Mouse (Mus musculus): ENCODE results near the gene Prkce.

Gene Prkce

DNA sequence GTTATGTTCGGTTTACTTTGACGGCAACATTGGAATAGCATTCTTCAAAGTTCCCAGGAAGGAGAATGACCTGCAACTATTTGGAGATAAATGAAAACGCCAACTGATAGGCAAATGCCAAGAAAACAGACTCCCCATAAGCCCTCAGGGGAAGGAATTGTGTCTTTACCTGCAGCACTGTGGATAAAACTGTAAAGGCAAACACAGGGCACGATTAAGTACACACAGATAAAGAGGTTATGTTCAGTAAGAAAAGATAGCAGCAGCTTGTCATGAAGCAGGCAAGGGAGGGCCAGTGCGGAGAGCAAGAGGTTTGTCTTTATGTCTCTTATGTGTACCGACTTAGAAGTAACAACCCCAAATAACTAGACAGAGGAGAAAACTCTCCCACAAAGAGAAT is 326.9 kb downstream of the Prkce start:
- DNase-seq = no peak

DNA sequence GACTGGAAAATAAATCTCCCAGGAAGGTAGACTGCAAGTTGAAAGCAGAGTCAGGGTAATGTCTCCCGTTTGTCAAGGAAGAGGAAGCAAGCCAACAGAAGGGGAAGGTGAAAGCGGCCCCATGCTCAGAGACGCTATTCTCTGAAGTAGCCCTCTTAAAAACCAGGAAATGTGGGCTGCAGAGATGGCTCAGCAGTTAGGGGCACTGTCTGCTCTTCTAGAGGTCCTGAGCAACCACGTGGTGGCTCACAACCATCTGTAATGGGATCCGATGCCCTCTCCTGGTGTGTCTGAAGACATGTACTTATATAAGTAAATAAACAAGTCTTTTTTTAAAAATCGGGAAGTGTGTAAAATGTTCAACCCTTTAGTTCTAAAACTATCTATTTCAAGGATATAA is 327.3 kb downstream of the Prkce start:
- DNase-seq = no peak

DNA sequence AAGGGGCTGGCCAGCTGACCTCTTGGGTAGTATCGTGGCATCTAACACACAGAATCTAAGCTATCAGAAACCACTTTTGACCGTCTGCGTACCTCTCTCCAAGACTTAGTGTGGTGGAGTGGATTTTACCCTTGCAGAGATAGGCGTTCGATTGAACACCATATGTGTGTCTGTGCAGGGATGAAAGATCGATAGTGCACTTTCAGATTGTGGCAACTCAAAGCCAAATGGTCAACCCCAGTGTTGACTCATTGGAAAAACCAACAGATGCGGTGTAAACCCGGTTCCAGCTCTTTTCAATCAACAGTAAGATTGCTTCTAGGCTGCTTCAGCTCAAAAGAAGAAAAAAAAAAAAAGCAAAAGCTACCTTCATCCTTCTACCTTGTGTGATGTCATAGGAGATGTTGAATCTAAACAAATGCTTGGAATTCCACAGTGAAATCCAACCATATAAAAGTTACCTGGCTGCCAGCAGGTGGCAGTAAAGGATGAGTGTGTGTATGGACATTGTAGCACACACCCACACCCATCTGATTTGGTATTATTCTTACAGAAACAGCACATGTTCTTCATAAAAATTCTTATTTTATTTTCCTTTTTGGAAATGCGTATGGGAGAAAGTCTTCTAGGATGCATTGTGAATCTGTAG is 328.7 kb downstream of the Prkce start:
- DNase-seq = peak; percentile 48 to 66

DNA sequence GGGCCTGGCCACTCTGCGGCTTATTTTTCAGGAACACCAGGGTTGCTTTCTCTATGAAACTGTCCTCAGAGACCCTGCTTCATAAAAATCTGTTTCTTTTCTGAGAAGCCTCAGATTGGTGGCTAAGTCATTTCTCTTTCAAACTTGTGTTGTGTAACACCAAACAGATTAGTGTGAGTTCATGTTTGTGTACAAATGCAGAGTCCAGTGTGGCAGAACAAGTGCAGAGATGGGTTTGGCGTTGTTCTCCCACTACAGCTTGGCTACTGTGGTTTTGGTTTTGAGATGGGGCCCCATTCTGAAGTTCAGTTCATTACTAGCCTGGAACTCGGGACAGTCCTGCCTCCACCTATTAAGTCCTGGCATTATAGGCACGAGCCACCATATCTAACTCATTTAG is 329.7 kb downstream of the Prkce start:
- DNase-seq = no peak

DNA sequence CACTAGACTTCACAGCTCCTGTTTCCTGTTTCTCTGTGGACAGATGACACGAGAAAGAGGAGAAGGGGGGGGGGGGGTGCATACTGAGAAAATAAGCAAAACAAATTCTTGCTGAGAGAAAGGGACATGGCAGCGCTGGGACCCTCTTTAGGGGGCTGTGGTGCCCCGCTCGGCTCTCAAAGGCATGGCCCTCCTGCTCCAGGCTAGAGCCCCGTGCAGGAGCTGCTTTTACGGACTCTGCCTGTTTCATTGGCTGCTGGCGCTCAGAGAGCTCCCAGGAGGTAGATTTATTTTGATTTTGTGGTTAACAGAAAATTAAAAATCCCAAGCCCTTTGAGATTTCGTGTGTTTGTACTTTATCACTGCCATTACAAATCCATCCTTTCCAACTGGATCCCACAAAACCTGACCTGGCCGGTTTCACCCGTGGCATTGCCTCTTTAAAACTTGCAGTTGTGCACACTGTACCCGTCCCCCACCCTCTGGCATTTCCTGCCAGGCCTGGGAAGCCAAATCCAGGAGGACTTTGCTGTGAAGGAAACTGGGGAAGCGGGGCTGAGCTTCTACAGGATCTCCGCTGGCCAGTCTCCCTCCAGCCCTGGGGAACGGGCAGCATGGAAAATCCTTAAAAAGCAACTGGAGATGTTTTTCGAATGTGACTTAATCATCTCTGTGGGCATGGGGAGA is 331.9 kb downstream of the Prkce start:
- no peak for DNase-seq

DNA sequence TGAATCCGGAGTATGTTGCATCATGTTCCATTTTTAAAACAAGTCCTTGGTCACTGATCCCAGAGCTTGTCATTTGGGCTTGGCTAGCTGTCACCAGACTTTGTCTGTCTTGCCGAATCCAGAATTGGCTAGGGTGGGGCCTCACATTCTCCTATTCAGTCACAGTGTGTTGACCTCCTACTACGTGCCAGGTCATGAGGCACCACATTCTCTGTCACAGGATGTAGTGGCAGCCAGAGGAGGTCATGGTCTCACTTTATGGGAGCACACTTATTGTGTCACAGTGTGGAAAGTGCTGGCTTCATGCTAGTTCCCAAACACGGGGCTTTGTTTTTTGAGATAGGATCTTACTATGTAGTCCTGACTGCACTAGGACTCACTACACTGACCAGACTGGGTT is 333.8 kb downstream of the Prkce start:
- no peak for DNase-seq

DNA sequence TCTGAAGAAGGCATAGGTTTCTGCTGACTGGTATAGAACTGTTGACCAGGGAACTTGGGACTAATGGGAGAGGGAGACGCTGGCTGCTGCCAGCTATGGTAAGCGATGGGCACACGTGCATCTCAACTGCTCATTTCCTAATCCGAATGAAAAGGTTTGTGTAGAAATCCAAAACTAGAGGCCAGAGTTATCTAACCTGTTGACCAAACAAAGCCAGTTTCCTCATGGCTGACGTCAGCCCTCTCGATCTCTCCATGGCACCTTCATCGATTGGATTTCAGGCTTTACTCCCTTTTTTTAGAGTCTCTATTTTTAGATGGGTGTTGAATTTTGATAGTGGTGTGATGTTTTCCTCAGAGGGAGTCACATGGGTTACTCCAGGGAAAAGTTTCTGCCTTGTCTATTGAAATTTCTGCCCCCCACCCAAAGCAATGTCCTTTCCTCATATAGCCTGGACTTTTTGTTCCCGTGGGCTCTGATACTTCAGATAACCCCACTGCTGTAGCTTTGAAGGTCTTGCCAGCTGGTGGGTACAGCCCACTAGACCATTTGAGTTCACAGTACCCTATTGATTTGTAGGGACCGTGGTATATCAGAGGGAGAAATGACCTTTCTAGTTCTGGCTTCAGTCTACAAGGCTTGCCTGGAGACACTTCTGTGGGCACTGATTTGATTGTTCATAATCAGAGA is 335.8 kb downstream of the Prkce start:
- DNase-seq = no peak

DNA sequence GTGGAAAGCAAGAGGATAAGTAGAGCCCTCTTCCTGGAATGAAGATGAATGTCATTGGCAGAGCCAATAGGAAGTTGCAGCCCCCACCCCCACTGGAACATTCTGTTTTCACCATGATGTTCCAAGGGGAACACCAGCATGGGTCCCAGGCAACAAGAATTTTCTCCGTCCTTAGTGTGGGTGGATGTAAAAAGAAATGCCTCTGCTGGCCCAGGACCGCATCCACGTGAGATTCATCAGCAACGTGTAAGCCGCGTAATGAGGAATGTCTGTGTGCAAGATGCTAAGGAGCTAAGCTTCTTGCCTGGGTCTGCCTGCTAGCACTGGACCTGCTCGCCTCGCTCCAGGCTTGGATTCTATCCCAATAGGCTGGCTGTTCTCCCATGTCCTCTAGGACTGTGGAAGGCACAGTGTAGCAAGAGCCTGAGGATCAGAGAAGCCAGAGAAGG is 337.6 kb downstream of the Prkce start, which contains the start of gene Gm10309:
Gene Gm10309 (minus strand): TSS at position 50 of the 449 bp plus-strand sequence.
- peak; percentile 84 to 91 for DNase-seq

DNA sequence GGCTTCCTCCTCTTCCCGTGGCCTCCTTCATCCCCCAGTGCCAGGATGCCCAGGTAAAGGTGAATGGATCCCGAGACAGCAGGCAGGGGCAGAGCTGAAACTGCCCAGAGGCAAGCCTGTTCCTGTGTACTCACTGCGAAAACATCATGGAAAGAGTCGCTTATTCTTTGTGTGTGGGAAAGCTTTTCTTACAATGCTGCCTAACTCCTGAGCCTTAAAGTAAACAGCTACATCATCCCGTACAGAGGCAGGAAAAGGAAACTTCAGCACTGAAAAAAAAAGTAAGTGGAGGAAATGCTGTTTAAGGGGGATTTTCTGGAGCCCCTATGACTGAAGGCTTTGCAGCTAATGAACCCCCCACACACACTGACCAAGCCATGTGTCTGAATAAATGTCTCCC is 339.3 kb downstream of the Prkce start:
- DNase-seq = no peak

DNA sequence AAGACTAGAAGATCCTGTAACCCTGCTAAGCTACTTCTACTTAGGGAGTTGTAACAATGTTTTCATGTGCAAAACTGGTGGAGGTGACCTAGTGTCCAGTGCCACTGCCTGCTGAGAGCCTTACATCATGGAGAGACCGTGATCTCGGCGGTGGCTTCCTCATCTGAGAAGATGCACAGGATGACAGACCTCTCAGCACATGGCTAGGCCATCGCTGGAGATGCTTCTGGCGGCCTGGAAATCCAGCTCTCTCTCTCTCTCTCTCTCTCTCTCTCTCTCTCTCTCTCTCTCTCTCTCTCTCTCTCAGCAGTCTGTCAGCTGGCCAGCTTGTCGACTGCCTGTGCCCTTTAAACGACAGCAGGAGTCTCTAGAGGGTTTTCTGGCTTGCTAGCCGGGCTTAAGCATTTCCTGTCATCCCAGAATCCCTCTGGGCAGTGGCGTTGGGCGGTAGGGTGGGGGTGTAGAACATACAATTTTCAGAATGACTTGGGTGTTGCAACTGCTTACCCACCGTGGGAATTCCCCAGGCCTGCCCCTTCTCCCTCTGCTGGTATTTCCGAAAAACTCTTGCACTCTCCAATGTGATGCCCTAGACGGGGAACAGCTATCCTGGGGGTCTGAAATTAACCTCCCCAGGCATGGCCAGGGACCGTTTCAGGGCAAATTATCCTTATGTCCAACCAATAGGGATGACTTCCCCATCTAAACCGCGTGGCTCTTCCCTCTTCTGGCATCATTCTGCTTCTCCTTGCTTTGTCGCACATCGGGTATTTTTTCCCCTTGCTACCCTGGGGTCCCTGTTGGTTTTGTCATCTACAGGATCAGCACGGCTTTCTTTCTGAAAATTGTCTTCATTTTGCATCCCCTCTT is 340.0 kb downstream of the Prkce start:
- DNase-seq = peak; percentile 21 to 22

DNA sequence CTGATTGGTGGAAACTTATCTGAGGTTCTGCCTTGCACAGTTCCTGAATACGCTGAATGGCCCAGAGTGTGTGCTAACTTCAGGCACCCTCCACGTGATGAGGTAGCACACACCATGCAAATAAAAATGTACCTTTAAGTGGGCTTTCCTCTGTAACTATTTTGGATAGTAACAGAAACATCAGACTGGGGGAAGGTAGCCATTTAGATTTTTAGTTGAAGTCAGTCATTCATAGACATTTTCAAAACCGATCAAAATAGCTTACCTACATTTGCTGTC is 340.6 kb downstream of the Prkce start:
- no peak for DNase-seq

DNA sequence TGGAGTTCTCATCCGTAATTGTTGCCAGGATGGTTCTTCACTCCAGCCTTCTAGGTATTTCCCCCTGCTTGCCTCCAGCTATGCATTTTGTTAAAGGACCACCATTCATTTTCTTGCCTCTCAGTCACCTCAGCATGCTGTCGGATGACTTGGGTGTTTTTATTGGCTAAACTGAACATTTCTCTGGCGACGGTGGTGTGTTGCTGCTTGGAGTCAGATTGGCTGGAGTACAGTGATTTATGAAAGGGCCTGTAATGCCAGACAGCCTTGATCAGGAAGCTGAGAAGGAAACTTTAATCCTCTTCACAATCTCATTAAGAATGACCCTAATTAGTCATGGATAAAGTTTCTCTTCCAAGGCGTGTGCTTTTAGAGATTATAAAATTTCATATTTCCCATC is 342.3 kb downstream of the Prkce start:
- DNase-seq = no peak

DNA sequence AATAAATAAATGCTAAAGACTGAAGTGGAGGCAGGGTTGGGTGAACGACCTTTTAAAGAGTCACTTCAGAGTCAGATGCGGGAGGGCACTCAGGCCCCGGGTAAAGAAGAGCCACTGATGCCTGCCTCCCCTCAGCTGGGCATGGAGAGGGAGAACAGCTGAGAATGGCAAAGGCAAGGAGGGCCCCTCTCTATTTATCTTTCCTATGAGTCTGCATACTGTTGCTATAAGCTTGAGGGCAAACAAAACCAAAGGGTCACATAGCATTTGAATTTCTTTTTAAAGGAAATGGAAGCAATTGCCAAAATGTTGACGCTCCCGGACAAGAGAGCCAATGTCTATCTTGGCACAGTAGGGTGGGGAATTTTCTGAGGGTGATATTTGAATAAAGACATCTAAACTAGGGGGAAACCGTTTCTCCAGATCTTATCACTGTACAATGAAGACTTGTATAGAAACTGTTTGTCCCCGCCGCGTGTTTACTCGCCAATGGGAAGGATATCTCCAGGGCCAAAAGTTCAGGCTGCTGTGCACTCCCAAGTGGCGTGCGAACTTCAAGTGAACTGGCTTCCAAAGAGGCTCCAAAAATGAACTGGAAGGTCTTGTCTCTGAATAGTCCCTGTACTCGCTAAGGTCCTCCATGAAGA is 347.5 kb downstream of the Prkce start:
- DNase-seq = no peak

DNA sequence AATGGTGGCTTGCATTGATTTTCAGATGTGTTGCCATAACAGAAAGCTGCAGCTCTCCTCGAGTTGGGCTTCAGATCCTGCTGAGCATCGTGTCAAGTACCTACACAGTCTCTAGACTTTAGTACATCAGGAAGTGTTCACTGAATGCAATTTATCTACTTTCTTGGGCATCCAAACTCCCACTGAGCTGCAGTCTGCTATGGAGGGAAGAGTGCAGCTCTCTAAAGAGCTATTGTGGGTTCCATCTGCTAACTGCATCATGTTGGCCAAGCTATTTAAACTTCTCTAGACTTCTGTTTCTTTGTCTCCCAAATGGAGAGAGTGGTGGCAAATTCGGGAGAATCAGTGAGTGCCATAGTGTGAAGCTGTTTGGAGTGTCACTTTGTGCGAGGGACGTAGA is 349.0 kb downstream of the Prkce start:
- peak; percentile 41 to 58 for DNase-seq

DNA sequence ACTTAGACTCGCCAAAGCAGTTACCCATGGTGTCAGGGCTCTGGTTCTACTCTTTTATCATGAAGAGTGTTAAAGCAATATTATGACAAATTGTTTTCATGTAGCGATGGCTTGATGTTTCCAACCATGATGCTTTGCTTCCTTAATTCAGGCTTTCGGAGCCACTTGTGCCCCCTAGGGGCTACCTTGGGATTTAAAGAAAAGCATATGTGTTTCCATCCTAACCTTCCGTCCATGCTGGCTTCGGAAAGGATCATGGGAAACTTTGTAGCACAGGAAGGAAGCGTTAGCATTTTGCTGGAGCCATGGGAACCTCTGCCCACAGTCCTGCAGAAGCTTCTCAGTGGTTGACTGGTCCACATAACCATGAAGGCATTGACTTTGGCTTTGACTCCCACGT is 351.0 kb downstream of the Prkce start:
- DNase-seq = no peak

DNA sequence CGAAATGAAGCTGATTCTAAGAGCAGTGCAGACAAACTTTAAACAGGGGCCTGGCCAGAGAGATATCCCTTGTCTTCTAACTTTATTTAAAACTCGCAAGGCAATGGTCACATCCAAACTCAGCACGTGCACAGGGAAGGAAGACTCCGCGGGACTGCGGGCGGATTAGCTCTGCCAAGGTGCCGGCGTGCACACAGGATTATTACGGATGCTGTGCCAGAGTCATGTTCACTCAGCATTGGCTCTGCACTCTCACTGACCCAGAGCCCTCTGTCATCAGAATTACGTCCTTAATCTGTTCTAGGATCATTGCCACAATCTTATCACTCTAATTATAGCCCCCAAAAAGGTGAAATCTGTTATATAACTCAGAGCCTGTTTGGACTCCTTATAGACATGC is 353.7 kb downstream of the Prkce start:
- peak; percentile 43 to 49 for DNase-seq

DNA sequence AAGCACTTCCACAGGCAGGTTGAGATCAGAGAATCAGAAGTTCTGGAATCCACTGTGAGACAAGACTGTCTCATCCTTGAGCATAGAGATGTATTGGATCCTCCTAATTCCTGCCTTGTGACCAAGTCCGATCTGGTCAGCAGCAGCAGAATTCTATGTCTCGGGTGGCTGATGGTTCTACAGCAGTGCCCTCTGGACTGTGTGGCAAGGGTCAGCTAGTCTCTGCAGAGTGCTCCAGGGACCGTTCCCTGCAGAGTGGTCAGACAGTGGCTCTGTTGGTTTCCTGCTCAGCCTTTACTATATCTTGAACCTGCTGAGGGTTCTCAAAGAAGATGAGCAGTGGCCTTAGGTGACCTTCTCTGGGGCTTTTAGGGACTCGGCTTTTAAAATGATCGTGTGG is 355.1 kb downstream of the Prkce start:
- DNase-seq = no peak

DNA sequence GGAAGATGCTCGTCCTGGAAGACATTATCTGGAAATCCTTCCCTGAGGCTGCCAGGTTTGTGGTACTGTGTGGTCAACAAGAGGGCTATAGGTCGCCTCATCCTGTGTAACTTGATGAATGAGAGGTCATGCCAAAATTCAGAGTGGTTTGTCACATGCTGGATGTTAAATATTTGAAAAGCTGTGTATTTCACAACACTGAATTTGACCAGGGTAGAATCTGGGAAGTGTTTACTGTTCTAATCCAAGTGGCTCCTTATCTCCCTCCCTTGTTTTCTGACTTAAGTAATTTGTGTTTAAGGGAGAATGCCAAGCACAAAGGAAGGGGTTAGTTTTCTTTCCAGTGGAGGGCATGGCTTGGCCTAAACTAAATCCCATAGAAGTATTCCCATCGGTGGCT is 355.8 kb downstream of the Prkce start:
- DNase-seq = no peak

DNA sequence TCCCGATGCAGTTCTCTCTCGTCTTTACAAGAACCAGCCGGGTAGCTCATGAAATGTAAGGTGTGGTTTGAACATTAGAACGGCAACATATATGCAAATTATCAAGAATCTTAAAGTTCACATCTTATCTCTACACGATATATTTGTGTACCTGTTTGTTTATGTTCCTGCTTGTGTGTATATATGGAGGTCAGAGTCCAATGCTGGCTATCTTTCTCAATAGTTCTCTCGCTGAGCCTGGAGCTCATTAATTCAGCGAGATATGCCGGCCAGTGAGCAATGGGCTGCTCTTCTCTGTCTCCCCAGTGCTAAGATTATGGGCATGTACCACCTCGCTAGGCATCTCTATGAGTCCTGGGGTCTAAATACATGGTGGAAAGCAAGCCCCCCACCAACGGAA is 356.3 kb downstream of the Prkce start:
- DNase-seq = no peak

DNA sequence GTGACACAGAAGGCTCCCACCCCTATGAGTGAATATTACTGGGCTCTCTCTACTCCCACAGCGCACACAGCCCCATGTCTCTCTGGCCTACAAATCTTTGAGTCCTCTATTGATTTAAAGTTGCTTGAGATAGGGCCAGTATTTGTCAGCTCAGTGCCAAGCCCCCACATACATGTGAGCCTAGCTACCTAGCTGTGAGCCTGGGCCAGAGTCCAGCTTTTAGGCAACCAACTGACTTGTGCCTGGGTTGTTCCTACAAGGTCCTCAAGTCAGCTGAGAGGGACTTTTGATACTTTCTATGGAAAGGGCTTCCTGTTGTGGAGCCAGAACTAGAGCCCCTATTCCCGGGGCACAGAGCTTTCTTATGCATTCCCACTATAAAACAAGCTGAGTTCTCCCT is 357.5 kb downstream of the Prkce start:
- no peak for DNase-seq

DNA sequence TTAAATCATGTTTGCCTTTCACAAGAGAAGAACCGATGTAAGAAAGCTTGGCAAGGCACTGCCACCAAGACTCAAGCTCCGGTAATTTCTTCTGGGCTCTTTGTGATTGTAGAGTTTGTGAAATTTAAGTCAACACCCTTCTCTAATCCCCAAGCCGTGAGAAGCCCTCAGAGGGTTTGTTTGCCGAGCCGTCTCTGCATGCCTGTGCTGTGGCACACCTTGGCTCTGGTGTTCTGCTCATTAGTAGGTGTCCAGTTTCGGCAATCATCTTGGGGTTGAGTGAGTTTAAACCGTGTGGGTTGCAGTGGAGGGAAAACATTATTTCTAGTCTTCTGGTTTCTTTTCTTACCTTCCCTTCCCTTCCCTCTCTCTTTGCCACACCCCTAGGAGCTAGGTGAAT is 358.4 kb downstream of the Prkce start:
- DNase-seq = no peak

DNA sequence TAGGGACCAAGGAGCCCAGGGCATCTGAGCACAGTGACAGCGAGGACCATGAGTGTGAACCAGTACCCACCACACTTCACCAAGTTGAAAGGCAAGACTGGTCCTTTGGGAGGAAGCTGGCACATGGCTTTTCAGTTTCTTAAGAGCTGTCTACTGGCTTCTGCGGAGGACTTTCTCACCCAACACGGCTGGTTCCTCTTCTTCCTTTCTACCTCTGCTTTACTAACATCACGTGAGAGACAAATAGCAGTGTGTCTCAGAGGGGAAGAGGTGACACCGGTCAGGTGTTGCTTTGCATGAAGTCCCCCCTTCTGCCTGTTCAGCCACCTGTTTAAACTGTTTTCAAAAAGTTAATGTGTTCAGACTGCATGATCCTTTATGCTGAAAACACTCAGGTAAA is 359.7 kb downstream of the Prkce start:
- no peak for DNase-seq

DNA sequence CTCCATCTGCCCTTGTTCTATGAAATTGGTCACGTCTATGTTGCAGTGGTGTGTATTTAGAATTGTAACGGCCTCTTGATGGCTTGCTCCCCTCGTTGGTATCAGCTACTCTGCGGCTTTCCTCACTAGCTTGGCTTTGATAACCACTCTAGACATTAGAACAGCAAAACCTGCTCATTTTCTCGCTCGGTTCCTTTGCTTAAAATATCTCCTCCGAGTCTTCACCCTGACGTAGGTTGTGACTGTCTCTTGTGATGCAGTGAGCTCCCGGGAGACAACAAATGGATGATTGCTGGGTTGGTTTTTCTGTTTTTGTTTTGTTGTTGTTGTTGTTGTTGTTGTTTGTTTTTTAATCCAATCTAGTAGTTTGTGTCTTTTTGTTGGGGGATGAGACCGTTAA is 361.4 kb downstream of the Prkce start:
- DNase-seq = no peak
